Mouse (Mus musculus): ENCODE data around the gene Lep.

DNA sequence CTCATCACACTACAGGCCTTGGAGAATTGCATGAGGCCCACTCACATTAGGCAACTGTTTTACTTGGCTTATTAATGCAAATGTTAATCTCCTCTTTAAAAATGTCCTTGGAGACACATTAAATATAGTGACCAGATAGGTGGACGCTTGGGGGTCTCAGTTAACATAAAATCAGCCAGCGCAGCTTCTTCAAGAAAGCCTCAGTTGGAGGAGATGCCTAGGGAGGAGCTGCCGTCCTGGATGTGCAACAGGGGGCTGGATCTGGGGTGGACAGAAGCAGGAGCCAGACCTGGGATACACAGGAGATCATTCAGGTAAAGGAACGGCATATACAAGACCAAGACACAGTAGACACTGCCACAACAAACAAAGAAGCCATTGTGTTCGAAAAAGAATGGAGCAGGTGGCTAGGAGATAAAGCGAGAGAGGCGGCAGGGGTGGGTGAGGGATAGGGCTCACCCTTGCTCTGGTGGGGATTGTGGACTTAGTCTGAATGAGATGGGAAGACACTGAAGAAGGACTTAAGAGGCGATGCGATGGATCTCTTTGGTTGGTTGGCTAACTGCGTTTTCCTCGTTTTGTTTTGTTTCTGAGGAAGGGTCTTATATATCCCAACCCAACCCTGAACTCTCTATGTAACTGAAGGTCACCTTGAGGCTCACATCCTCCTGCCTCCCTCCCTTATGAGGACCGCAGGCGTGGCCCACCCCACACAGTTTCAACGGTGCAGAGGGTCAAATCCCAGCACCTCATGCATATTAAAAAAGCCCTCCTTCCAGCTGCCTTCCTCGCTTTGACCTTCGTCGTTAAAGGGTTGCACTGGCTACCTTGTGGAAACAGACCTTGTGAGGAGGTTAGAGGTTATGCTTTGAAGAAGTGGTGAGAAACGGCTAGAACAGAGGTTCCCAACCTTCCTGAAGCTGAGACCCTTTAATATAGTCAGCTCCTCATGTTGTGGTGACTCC is 40.0 kb upstream of the Lep start:
- TF ChIP-seq CTCF (IDR thresholded peaks at IDR 0.05; ENCODE audit: low read depth) (no peak), EP300 (IDR thresholded peaks at IDR 0.05; ENCODE audit: low read depth) (no peak)

All from heart, postnatal 0 days (tissue).